Mouse (Mus musculus): ENCODE measurements around the gene Tmem100.

The Tmem100 gene

DNA sequence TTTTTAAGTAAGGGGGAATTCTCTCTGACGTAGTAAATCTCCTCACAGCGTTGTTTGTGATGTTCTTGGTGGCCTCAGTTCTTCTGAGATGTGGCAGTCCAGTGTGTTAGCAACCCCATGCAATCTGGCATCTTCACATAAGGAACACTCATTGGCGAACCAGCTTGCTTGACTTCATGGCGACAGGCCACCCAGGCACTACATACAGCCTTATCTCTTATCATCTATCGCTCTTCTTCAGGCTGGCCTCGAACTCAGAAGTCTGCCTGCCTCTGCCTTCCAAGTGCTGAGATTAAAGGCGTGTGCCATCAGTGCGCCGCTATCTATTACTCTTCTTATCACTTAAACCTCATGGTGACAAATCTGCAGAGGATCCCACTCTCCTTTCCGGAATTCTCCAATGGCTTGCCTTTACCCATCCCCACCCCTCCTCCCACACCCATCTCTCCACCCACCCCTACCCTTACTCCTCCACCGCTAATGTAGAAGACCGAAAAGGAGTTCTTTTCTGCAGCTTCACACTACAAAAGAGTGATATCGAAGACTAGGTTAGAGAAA is at the start of gene Tmem100:
Gene Tmem100, plus strand, starts transcription at position 508 of the 558 bp plus-strand sequence.
- in situ Hi-C loops (cut with MboI, MseI), result no loop called here

DNA sequence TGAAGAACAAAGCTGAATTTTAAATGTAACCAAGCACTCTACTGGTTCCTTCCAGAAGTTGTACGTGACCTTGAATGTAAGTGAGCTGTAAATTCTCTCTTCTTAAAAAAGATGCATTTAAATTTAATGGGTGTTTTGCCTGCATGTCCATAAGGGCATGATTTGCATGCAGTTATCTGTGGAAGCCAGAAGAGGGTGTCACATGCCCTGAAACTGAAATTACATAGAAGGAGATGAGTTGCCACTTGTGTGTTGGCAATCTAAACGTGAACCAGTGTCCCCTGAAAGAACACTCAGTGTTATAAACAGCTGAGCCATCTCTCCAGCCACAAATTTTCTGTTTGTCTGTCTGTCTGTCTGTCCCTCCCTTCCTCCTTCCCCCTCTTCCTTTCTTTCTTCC is 47.2 kb upstream of the Tmem100 start:
- in situ Hi-C loops (cut with MboI, MseI), result no loop called here

DNA sequence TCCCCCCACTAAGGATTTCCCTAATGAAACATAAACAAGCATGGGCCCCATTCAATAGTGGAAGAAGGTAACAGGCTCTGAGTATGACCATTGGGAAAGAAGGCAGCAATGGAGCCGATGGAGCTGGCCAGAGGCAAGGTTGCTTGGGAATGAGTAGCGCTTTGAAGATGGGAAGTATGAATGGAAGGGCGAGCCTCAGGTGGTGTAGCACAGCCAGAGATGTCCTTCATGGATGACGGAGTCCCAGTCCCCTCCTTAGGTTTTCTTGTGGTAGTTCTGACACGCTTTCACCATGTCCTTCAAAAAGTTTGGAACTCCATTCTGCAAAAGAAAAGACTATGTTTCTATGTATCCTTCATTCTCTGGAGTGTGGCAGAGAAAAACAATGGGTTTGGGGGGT is 45.7 kb upstream of the Tmem100 start:
- in situ Hi-C loops (cut with MboI, MseI), result no loop called here

DNA sequence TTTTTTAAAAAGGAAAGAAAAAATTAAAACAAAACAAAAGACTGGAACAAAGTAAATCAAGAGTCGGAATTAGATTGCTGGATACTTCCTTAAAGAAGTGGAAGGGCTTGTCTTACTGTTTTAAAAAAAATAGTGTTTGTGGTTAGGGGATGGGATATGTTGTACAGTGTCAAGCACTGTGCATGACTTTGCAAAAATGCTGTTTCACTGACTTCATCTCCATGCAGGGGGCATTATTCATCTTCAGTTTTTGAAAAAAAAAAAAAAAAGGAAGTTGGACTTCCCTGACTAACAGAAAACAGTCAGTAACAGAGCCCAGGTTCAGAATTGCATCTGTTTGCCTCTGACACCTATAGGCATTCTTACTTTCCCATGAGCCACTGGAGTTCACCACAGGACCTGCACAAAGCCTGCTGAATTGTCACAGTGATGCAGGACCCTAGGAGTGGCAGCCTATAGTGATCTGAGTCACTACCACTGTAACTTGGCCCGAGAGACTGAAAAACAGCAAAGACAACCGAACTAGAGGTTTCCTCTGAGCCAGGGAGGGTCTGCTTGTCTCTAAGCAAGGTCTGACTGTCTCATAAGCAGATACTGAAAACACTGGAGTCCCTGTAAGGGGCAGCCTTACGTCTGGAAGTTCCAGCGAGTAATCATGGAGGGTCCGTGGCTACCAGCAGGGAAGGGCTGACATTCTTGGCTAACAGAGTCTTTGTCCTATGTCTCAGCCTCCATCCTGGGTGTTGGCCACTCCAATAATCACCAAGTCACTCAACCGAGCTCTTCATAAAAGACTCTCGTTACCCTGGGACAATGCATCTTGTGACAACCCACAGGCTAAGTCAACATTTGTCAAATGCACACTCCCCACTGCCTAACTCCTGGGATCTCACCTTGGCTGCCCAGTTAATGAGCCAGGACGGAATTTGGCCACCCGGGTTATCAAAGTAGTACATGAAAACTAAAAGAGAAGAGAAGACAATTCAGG is 44.7 kb upstream of the Tmem100 start:
- in situ Hi-C loops (cut with MboI, MseI), result loop anchor here (5.0 kb wide), 1 partner anchor 182 kb away; no protein-coding TSS in a partner anchor

- in situ Hi-C loops (cut with MboI, MseI), result loop anchor here (5.0 kb wide), 1 partner anchor 181 kb away; no protein-coding TSS in a partner anchor
These were observed 43.6 kb upstream of the Tmem100 start for GRCm38 (mm10) chr11:89986516-89986915.

DNA sequence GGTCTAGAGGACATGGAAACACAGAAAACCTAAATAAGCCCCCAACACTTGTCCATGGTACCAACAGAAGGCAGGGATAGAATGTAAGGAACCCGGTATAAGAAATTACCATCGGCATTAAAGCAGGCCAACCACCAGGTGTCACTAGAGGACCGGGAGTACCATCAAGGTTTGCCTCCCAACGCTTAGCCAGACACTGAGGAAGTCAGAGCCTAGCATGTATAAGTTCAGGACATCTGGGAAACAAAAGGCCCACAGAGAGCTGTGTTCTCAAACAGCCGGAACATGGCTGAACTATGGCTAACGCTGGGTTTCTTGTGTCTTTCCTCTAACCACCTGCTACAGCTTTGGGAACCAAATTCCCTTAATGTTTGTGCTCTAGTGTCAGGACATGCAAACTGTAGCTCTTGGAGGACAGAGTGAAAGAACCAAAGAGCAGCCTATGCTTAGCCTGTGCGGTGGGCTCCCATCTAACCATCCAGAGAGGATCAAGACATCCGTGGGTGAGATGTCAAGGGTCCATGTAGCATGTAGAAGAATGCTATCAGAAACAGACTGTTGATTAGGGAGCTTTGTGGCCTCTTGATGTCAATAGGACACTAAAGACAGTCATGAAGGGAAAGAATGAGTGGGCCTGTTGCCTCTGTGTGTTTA is 41.1 kb upstream of the Tmem100 start:
- in situ Hi-C loops (cut with MboI, MseI), result loop anchor here (5.0 kb wide), 1 partner anchor 178 kb away; no protein-coding TSS in a partner anchor

DNA sequence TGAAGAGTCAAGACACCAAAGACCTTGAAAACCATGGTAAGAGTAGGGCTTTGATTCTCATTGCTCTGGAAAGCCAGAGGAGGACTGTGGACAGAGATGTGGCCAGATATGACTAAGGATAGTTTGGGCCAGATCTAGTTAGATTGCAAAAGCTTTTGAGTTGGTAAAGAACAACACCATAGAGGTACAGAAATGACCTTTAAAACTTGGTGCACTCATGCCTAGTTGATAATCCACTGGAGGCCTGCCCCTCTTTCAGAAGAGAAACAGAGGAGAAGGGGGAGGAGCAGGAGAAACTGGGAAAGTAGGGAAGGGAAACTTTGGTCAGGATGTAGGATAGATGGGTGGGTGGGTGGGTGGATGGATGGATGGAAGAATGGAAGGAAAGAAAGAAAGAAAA is 38.5 kb upstream of the Tmem100 start:
- in situ Hi-C loops (cut with MboI, MseI), result no loop called here

DNA sequence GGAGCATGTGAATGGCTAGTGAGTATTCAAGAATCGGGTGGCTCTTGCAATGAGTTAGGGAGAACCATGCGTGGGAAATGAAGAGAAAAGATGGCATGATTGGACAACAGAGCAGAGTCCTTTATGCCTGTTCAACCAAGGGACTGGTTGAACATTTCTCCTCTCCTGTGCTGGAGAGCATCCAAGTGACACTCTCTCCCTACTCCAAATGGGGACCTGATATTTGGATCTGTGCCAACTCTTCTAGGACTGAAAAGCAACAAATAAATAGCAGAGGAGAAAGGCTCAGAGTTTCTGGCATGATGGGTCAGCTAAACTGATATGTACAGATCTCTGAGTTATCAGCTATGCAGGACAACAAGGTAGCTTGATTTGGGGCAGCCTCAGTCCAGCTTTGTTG is 35.4 kb upstream of the Tmem100 start:
- in situ Hi-C loops (cut with MboI, MseI), result no loop called here

GRCm38 (mm10) chr11:89995596-89995995 is 34.6 kb upstream of the Tmem100 start:
- in situ Hi-C loops (cut with MboI, MseI), result no loop called here

GRCm38 (mm10) chr11:89996406-89996805 is 33.7 kb upstream of the Tmem100 start:
- in situ Hi-C loops (cut with MboI, MseI), result no loop called here

DNA sequence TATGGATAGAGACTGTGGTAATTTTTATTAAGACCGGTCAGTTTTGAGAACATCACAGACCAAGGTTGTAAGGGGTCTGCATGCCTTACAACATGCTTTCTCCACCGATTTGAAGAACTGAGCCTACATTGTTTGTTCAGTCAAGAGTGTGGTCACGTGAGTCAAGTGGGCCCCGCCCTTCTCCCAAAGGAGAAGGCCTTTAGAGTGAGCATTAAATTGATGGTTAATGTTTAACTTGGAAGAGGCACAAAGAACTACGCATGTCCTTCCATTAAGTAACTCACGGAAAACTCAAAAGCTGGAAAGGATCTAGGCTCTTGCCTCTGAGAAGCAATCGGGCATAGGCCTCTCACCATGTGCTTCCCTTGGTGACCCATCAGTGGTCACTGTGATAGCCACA is 33.3 kb upstream of the Tmem100 start:
- in situ Hi-C loops (cut with MboI, MseI), result no loop called here

DNA sequence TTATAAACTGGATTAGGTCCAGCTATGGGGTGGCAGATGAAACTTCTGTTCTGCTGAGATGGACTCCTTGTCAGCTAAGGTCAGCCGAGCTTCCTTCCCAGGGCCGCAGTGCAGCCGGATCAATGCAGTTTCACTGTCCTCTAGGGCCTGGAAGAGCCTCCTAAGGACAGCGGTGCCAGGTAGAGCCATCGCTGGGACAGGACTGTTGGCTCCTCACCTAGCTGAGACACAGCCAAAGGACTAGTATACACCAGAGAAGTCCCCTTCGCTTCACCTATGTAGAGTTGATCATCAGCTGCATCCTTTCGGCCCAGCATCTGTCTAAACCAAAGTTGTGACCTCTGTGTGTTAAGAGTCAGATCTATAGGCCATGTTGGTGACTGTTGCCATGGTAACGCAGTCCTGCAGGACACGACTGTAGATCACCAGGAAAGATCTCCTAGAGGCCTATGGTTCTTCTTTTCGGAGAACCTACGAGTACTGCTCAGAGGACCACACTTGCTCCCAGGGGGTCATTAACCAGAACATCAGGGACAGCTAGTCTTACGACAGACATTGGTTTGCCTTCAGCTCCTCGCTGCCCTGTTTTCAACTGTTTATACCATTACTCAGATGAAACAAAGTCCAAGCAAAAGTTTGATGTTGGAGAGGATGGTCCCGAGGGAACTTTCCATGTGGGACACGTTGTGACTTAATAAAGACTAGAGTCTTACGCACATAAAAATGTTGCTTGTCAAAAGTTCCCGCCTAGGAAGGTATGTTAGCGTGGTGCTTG is 31.0 kb upstream of the Tmem100 start:
- in situ Hi-C loops (cut with MboI, MseI), result no loop called here

DNA sequence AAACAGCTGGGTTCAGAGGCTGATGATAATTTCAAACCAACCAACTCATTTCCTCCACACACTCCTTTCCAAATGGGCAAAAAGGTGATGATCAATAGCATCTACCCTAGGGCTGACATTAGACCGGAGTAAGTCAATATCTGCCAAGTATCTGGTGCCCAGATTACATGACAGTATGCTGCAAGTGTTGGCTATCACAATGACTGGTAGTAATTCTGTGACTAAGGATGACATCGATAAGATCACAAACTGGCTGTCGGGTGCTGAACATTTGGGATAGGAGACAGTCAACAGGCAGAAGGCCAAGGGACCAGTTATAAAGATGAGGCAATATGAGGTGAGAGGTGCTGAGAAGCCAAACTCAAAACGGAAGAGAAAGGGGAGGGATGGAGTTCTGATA is 29.5 kb upstream of the Tmem100 start:
- in situ Hi-C loops (cut with MboI, MseI), result no loop called here

GRCm38 (mm10) chr11:90001396-90002230 is 28.5 kb upstream of the Tmem100 start:
- in situ Hi-C loops (cut with MboI, MseI), result no loop called here

- in situ Hi-C loops (cut with MboI, MseI), result no loop called here
These were observed 27.7 kb upstream of the Tmem100 start, which contains the start of gene Pctp for GRCm38 (mm10) chr11:90002231-90002986. Gene Pctp, minus strand, starts transcription at chr11:90002894.

DNA sequence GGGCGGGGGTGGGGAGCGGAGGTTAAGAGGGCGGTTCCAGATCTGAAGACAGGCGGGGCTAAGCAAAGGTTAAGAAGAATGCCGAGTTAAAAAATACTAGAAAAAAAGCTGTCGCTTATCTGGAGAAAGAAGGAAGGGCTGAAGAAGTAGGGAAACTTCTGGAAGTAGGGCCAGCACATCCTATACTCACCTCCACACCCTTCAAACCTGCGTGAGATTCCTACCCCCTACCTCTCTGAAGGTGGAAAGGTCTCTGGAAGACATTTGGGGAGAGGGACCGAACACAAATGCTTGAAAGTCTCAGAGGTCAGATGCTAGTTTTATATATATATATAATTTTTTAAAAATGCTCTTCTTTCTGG is 27.2 kb upstream of the Tmem100 start:
- in situ Hi-C loops (cut with MboI, MseI), result no loop called here

- in situ Hi-C loops (cut with MboI, MseI), result no loop called here
These were observed 26.8 kb upstream of the Tmem100 start for GRCm38 (mm10) chr11:90003386-90003785.

DNA sequence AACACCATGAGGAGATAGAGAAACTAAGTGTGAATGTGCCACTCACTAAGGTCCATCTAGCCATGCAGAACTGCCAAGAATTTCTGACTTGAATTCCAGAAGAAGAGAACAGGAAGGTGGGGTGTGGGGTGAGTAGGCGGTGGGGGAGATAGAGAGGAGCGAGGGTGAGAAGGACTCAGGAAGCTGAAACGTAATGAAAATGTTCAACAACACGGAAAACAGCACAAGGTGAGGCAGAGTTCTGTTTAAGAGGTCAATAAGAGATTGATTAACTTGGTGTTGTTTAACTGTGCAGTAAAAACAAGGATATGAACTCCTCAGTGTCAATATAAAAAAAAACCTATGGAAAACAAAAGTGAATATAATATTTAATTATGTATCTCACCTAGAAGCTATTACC is 24.0 kb upstream of the Tmem100 start:
- in situ Hi-C loops (cut with MboI, MseI), result no loop called here

DNA sequence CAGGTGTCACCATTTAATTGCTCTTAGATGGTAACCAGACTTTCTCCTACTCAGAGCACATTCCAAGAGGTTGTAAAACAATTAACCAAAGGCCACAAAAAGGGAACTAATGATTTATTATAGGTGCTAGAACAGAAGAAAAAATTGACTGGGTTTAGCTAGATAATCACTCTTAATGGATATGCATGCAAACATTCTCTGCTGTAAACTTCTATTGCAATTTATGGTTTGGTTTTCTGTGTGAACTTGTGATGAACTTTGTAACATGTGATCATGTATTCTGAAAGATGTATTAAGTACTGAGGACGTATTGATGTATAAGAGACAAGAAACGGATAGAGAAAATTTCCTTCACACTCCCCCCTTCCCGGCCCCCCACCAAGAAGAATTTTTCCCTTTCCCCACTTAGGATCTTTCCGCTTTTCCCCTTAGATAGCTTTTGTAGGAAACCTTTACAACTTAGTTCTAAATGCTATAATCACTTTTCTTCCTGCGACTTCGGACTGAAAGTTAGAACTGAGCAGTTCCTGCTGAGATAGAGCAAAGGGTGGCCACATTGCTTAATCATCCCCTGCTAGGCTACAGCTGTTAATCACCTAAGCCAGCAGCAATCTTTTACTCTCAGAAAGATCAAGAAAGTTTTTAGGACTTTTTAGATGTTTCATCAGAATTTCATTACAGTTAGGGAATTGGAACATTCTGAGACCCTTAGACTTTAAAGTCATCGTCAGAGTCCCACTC is 22.2 kb upstream of the Tmem100 start:
- in situ Hi-C loops (cut with MboI, MseI), result no loop called here

Measured in T-helper 2 cell (primary cell).